Mouse (Mus musculus): ENCODE measurements around the gene Foxo4.
A peak's percentile ranks its signal among the peaks of the same experiment; 100 is the strongest.

The Foxo4 gene

GRCm38 (mm10) chrX:101290111-101290510 lies 35.8 kb downstream of the Foxo4 start:
- peak in 1 of 2 experiments; percentile 32 for DNase-seq (ENCODE audit: low spot score in 2 of 2)

GRCm38 (mm10) chrX:101299055-101299454 lies 44.7 kb downstream of the Foxo4 start, which contains the start of gene Nlgn3:
Gene Nlgn3 (plus strand): TSS chrX:101299168.
- peak in 1 of 2 experiments; percentile 21 for DNase-seq (ENCODE audit: low spot score in 2 of 2)

GRCm38 (mm10) chrX:101299473-101300426 lies 45.4 kb downstream of the Foxo4 start:
- no peak for DNase-seq (ENCODE audit: low spot score in 2 of 2)

DNA sequence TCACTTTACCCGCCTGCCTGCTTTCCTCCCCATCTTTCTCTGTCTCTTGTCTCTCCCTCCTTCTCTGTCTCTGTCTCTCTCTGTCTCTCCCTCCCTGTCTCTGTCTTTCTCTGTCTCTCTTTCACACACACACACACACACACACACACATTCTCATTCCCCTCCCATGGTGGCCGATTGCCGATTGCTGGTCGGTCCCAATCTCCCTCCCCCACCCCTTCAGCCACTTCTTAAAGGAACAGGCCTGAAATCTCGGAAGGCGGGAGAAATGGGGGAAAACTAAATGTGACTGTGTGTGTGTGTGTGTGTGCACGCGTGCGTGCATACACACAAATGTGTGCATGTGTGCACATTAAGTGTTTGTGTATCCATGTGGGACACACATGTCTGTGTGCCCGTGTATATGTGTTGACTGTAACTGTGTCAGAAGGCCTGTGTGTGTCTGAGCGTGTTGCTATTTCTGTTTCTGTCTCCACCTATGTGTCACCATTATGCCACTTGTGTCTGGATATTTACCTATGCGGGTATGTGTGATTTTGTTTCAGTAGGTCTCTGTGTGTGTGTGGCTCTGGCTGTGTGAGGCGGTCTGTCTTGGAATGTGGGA lies 46.2 kb downstream of the Foxo4 start:
- DNase-seq (ENCODE audit: low spot score in 2 of 2), result no peak

DNA sequence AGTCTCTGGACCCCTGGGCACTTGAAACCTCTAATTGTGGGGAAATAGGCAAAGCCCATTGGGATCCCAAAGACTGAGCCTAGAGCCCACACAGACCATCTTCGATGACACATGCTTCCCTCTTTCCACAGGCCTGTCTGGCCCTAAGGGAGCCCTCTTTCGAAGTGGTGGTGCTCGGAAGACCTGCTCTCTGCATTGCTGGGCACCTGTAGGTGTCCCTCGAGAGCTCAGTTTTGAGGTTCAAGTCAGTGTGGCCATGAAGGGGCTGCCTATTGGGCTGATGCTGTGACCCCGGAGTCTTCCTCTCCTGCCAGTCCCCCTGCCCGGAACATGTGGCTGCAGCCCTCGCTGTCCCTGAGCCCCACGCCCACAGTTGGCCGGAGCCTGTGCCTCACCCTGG lies 47.3 kb downstream of the Foxo4 start:
- no peak for DNase-seq (ENCODE audit: low spot score in 2 of 2)

- DNase-seq (ENCODE audit: low spot score in 2 of 2), result no peak
Measured at GRCm38 (mm10) chrX:101304646-101305045, 50.3 kb downstream of the Foxo4 start.

DNA sequence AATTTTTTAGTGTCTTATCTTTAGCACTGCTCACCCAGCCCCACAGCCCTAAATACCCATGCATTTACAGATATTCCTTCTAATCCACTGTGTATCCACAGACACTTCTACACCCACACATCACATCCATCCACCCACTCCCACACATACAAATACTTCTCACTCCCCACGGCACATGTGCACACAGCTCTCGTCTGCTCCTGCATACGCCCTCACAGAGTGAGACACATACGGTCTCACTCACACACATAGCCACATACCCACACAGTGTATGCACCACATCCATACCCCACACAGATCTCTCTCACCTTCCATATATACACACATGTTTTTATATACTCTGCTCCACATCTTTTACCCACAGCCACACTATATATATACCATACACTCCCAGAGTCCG lies 55.0 kb downstream of the Foxo4 start:
- DNase-seq (ENCODE audit: low spot score in 2 of 2), result no peak
